Mouse (Mus musculus): Measurements from ENCODE around the gene Kif26b.

- TF ChIP-seq POLR2A (IDR thresholded peaks at IDR 0.05; ENCODE audit: borderline replicate concordance, low read depth, low read length) (no peak), CTCF (IDR thresholded peaks at IDR 0.05; ENCODE audit: low read depth, low read length) (no peak)
These were observed 308.1 kb downstream of the Kif26b start for GRCm38 (mm10) chr1:178836998-178837397.
